ENCODE assay signal across 21 mouse cellular contexts in genomic region chr16:76774032-76774431, GRCm38 (mm10).
DNase-seq lines count a peak whose midpoint lies in the region; ATAC-seq lines count a peak whose summit lies in the region.
"Had no signal": no experiment of that assay in that cellular context is flagged by ENCODE, and none has a peak within 500 bp of the region (broad histone marks: within the 10 kb centered on the region; RNA-seq: fewer than 3 reads in every experiment).

No protein-coding gene starts in this region.

- 39% methylated on average over 8 of the region's 8 CpGs for WGBS in midbrain, embryonic 11.5 days
- 16% methylated on average over 8 of the region's 8 CpGs for WGBS in midbrain, embryonic 14.5 days
- WGBS in midbrain, embryonic 12.5 days, result 44% methylated on average over 8 of the region's 8 CpGs
- WGBS in midbrain, embryonic 10.5 days, result 58% methylated on average over 8 of the region's 8 CpGs

- no peak overlapping the region for H3K4me2 ChIP-seq in midbrain, embryonic 11.5 days
- H3K4me2 ChIP-seq in midbrain, embryonic 14.5 days (ENCODE audit: low read length), result no peak overlapping the region
- H3K4me2 ChIP-seq in midbrain, embryonic 12.5 days (replicated peaks), result 0 out of 2 replicates have a peak overlapping the region, but pooled peaks have one; percentile 5

- no peaks in the 10 kb centered on the region for H3K36me3 ChIP-seq in midbrain, embryonic 11.5 days (ENCODE audit: control insufficient read depth, insufficient read depth, low read length)
- no peaks in the 10 kb centered on the region for H3K36me3 ChIP-seq in midbrain, embryonic 14.5 days (ENCODE audit: control insufficient read depth, insufficient read depth, low read length)
- no peaks in the 10 kb centered on the region for H3K36me3 ChIP-seq in midbrain, embryonic 12.5 days
- no peaks in the 10 kb centered on the region for H3K36me3 ChIP-seq in midbrain, embryonic 10.5 days
- H3K36me3 ChIP-seq: G1E had no signal

- peaks cover 4% of the 10 kb centered on the region; the same call in 1 of the 2 replicates for H3K4me1 ChIP-seq in midbrain, embryonic 11.5 days (ENCODE audit: control insufficient read depth, insufficient read depth, low read length)
- H3K4me1 ChIP-seq in midbrain, embryonic 14.5 days (ENCODE audit: control insufficient read depth, insufficient read depth, low read length), result peaks cover 5% of the 10 kb centered on the region; the same call in 1 of the 2 replicates
- no peaks in the 10 kb centered on the region; the same call in 1 of the 2 replicates for H3K4me1 ChIP-seq in midbrain, embryonic 12.5 days
- peaks cover 29% of the 10 kb centered on the region for H3K4me1 ChIP-seq in midbrain, embryonic 10.5 days

- H3K9ac ChIP-seq in midbrain, embryonic 11.5 days (ENCODE audit: low read length), result no peak overlapping the region
- H3K9ac ChIP-seq in midbrain, embryonic 14.5 days (replicated peaks; ENCODE audit: low read length), result no peak overlapping the region
- no peak overlapping the region for H3K9ac ChIP-seq in midbrain, embryonic 12.5 days (replicated peaks)

- H3K9me3 ChIP-seq in midbrain, embryonic 11.5 days (ENCODE audit: control insufficient read depth, low read length), result no peaks in the 10 kb centered on the region
- no peaks in the 10 kb centered on the region for H3K9me3 ChIP-seq in midbrain, embryonic 14.5 days (ENCODE audit: control insufficient read depth, low read length)
- no peaks in the 10 kb centered on the region for H3K9me3 ChIP-seq in midbrain, embryonic 12.5 days
- H3K9me3 ChIP-seq in midbrain, embryonic 10.5 days (replicated peaks), result no peaks in the 10 kb centered on the region
- H3K9me3 ChIP-seq: G1E had no signal

- H3K27ac ChIP-seq in midbrain, embryonic 11.5 days (ENCODE audit: low read depth, low read length), result no peak overlapping the region
- no peak overlapping the region for H3K27ac ChIP-seq in midbrain, embryonic 14.5 days (replicated peaks; ENCODE audit: low read depth, low read length)
- no peak overlapping the region for H3K27ac ChIP-seq in midbrain, embryonic 12.5 days (replicated peaks)
- no peak overlapping the region for H3K27ac ChIP-seq in midbrain, embryonic 10.5 days (replicated peaks)

- peak; percentile 77 for DNase-seq in midbrain, embryonic 11.5 days (ENCODE audit: low spot score, missing footprints)
- DNase-seq in midbrain, embryonic 14.5 days, result no peak
- no peak for DNase-seq in midbrain, embryonic 10.5 days (ENCODE audit: low spot score)
- DNase-seq in retina, postnatal 1 day, result peak; percentile 11
- DNase-seq in retina, embryonic 14.5 days (ENCODE audit: low spot score), result no peak
- DNase-seq: adrenal gland, adult 2 months; adrenal gland, adult 8-10 months; adrenal gland, postnatal 10 days; adrenal gland, postnatal 14 days; adrenal gland, postnatal 25 days; adrenal gland, postnatal 36 days; B cell, adult 2 months; cerebellum, adult 11 months; cerebellum, adult 11-12 months; cerebellum, adult 18-20 months had no signal

- peak; percentile 58; the same call in 1 of the 2 replicates for ATAC-seq in midbrain, embryonic 11.5 days (ENCODE audit: low FRiP score)
- no peak for ATAC-seq in midbrain, embryonic 14.5 days (ENCODE audit: low FRiP score, low TSS enrichment)
- ATAC-seq in midbrain, embryonic 12.5 days (ENCODE audit: low FRiP score, low read depth), result 0 out of 2 replicates have a peak, but pooled peaks have one; percentile 51
- ATAC-seq: activated CD4-positive, CD25-positive, alpha-beta regulatory T cell, adult 4 months; CD4-positive, CD25-positive, alpha-beta regulatory T cell, adult 4 months; Patski had no signal

- no peaks in the 10 kb centered on the region for H3K27me3 ChIP-seq in midbrain, embryonic 11.5 days (ENCODE audit: control insufficient read depth, insufficient read depth, low read length)
- no peaks in the 10 kb centered on the region for H3K27me3 ChIP-seq in midbrain, embryonic 14.5 days (ENCODE audit: control insufficient read depth, insufficient read depth, low read length)
- no peaks in the 10 kb centered on the region; the same call in 1 of the 2 replicates for H3K27me3 ChIP-seq in midbrain, embryonic 12.5 days
- H3K27me3 ChIP-seq in midbrain, embryonic 10.5 days (ENCODE audit: low read depth, poor library complexity, severe bottlenecking), result peaks cover 7% of the 10 kb centered on the region
- H3K27me3 ChIP-seq: CH12.LX, Patski had no signal

- no peak overlapping the region for H3K4me3 ChIP-seq in midbrain, embryonic 11.5 days (ENCODE audit: low read depth, low read length)
- H3K4me3 ChIP-seq in midbrain, embryonic 14.5 days (replicated peaks; ENCODE audit: low read depth, low read length), result no peak overlapping the region
- no peak overlapping the region for H3K4me3 ChIP-seq in midbrain, embryonic 12.5 days
- no peak overlapping the region for H3K4me3 ChIP-seq in midbrain, embryonic 10.5 days

Comparison
In these comparisons a context has a peak if more than half of its experiments do, and no peak if none do; other contexts are left out.
1. DNase-seq: peak in midbrain, embryonic 11.5 days (single experiment) and retina, postnatal 1 day (single experiment); none in midbrain, embryonic 14.5 days (single experiment), midbrain, embryonic 10.5 days (single experiment) and retina, embryonic 14.5 days (single experiment).